Mouse (Mus musculus): ENCODE data around the gene Mks1. TPM values are rescaled to one million over a fixed set of nuclear protein-coding genes. Genes with fewer than 3 reads are reported as not detected.

The Mks1 gene
- 4.1 and 5.7 TPM in 2 replicates for polyA plus RNA-seq (2015; fragmentation: Nextera tagmentation; extraction: Ambion mirVana)

GRCm38 (mm10) chr11:87852690-87853596 is at the start of gene Mks1:
TSS of gene Mks1 (plus strand) at chr11:87853215.

GRCm38 (mm10) chr11:87828239-87828900 is 24.6 kb upstream of the Mks1 start, which contains the start of gene Lpo:
TSS of gene Lpo (minus strand) at chr11:87828289.

GRCm38 (mm10) chr11:87875436-87875835 is 22.4 kb downstream of the Mks1 start, which contains the start of gene Epx:
TSS of gene Epx (minus strand) at chr11:87875536.

GRCm38 (mm10) chr11:87892168-87892567 is 39.2 kb downstream of the Mks1 start, which contains the start of gene Olfr462:
TSS of gene Olfr462 (minus strand) at chr11:87892268.

GRCm38 (mm10) chr11:87897287-87897686 is 44.3 kb downstream of the Mks1 start, which contains the start of gene Olfr463:
TSS of gene Olfr463 (minus strand) at chr11:87897387.

Other genes starting within 250 kb of the Mks1 start
- gene Hsf5, start 236.1 kb upstream of the Mks1 start, polyA plus RNA-seq (2015; fragmentation: Nextera tagmentation; extraction: Ambion mirVana), result 0.11 TPM in 2 replicates
- gene Rnf43, start 190.5 kb upstream of the Mks1 start, polyA plus RNA-seq (2015; fragmentation: Nextera tagmentation; extraction: Ambion mirVana), result 1.3 and 1.8 TPM in 2 replicates
- 81.5 and 98.9 TPM in 2 replicates for gene Supt4a, start 115.7 kb upstream of the Mks1 start, polyA plus RNA-seq (2015; fragmentation: Nextera tagmentation; extraction: Ambion mirVana)
- 0.45 and 0.86 TPM in 2 replicates for gene Tspoap1, start 92.7 kb upstream of the Mks1 start, polyA plus RNA-seq (2015; fragmentation: Nextera tagmentation; extraction: Ambion mirVana)
- gene Mpo, start 59.6 kb upstream of the Mks1 start, polyA plus RNA-seq (2015; fragmentation: Nextera tagmentation; extraction: Ambion mirVana), result 1.2 and 1.8 TPM in 2 replicates
- gene Lpo, start 24.9 kb upstream of the Mks1 start, polyA plus RNA-seq (2015; fragmentation: Nextera tagmentation; extraction: Ambion mirVana), result not detected in 2 replicates
- 0.45 and 0.66 TPM in 2 replicates for gene Epx, start 22.3 kb downstream of the Mks1 start, polyA plus RNA-seq (2015; fragmentation: Nextera tagmentation; extraction: Ambion mirVana)
- gene Olfr462, start 39.1 kb downstream of the Mks1 start, polyA plus RNA-seq (2015; fragmentation: Nextera tagmentation; extraction: Ambion mirVana), result not detected in 2 replicates
- not detected in 2 replicates for gene Olfr463, start 44.2 kb downstream of the Mks1 start, polyA plus RNA-seq (2015; fragmentation: Nextera tagmentation; extraction: Ambion mirVana)
- not detected in 2 replicates for gene Olfr464, start 67.8 kb downstream of the Mks1 start, polyA plus RNA-seq (2015; fragmentation: Nextera tagmentation; extraction: Ambion mirVana)
- 15.8 and 17.7 TPM in 2 replicates for gene Dynll2, start 134.3 kb downstream of the Mks1 start, polyA plus RNA-seq (2015; fragmentation: Nextera tagmentation; extraction: Ambion mirVana)
- gene Srsf1, start 194.2 kb downstream of the Mks1 start, polyA plus RNA-seq (2015; fragmentation: Nextera tagmentation; extraction: Ambion mirVana), result 87.6 and 103 TPM in 2 replicates
- gene Vezf1, start 215.1 kb downstream of the Mks1 start, polyA plus RNA-seq (2015; fragmentation: Nextera tagmentation; extraction: Ambion mirVana), result 22.1 and 25.2 TPM in 2 replicates
- gene Cuedc1, start 244.8 kb downstream of the Mks1 start, polyA plus RNA-seq (2015; fragmentation: Nextera tagmentation; extraction: Ambion mirVana), result 26.6 and 35.0 TPM in 2 replicates